Mouse (Mus musculus) embryo, embryonic 10.5 days (tissue): ENCODE results near the gene Spn.

Experiments
- DNase-seq: peaks from one replicate; pipeline ENCODE4 v3.0.0-alpha.2; 2015; ENCODE audit warnings: low spot score

Spn gene

GRCm38 (mm10) chr7:127140623-127141404, 3.2 kb upstream of the Spn start:
- no peak for DNase-seq

DNA sequence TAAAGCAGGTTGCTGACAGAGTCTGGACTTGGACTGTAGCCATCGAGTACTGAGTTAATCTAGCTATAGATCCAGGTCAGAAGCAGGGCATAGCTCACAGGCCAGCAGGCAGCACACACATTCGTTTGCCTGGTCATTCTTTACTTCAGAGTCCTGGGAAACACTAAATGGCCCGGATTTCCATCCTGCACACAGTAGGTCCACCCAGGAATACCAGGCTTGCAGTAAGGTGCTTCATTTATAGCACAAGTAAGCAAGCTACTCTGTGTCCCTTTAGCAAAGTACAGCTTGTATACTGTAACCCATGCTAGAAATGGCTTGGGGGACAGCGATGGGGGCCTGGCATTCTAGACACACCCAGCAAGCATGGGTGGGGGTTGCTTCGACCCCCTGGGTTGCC, 1.9 kb upstream of the Spn start:
- DNase-seq: no peak

DNA sequence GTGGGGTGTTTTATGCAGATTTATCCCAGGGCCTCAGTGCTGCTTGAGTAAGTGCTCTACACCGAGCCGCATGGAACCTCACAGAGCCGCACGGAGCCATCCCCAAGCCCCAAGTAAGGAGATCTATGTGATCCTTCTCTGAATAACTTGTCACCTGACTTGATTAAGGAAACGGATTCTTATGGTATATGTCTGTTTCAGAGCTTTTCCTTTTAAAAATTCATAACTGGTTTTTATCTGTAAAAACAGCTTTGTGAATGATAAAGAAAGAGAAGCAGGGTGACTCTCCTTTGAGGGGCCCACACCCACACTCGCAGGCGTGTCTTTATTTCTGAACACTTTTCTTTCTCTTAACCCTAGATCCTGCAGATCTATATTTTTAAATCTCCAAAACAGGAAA, 1.5 kb upstream of the Spn start:
- DNase-seq: no peak

GRCm38 (mm10) chr7:127136181-127137071, 1.2 kb downstream of the Spn start:
- DNase-seq: no peak

DNA sequence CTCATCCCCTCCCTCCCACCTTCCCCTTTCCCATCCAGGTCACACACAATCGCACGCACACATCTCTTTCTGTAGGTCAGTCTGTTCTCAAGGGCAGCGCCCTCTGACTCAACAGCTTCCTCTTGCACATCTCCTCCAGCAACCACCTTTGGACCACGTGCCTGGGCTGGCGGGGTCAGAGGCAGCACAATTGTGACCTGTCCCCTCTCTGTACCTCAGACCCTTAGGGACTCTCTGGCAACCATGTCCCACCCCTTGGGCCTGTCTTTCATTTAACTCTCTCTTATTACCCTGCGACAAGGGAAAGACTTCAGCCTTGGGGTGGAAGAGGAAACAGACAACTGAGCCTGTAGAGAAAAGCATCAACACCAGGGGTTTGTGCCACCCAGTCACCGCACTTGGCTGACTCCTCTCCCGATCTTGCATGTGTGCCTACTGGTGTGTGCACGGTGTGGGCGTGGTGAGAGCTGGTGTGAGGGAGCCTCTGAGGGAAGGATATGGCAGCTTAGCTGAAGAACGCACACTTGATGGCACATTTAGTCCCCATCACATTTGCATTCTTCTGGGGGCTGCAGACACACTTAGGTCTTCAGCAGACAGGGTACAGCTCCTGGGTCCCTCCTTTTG, 2.7 kb downstream of the Spn start:
- no peak for DNase-seq

GRCm38 (mm10) chr7:127133125-127133524, 4.5 kb downstream of the Spn start:
- no peak for DNase-seq

- DNase-seq: peak; percentile 51
These were observed 8.0 kb downstream of the Spn start for GRCm38 (mm10) chr7:127129638-127130037.

DNA sequence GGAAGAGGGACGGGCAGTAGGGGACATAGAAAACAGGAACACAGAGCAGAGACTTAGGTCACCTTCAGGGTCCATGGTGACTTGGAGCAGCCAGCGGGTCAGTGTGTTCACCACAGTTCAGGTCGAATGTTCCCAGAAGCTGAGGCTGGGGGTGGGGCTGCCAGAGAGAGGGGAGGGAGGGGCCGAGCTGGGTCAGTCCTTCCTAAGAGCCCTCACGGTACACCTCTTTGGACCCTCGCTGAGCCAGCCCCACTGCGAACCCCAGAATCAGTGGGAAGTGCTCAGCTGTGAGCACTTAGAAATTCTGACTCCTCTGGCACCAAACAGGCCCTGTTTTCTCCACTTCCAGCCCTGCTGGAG, 15.7 kb downstream of the Spn start, which contains the start of gene Qprt:
Gene Qprt, minus strand, starts transcription at position 316 of the 360 bp plus-strand sequence.
- peak; percentile 36 for DNase-seq

DNA sequence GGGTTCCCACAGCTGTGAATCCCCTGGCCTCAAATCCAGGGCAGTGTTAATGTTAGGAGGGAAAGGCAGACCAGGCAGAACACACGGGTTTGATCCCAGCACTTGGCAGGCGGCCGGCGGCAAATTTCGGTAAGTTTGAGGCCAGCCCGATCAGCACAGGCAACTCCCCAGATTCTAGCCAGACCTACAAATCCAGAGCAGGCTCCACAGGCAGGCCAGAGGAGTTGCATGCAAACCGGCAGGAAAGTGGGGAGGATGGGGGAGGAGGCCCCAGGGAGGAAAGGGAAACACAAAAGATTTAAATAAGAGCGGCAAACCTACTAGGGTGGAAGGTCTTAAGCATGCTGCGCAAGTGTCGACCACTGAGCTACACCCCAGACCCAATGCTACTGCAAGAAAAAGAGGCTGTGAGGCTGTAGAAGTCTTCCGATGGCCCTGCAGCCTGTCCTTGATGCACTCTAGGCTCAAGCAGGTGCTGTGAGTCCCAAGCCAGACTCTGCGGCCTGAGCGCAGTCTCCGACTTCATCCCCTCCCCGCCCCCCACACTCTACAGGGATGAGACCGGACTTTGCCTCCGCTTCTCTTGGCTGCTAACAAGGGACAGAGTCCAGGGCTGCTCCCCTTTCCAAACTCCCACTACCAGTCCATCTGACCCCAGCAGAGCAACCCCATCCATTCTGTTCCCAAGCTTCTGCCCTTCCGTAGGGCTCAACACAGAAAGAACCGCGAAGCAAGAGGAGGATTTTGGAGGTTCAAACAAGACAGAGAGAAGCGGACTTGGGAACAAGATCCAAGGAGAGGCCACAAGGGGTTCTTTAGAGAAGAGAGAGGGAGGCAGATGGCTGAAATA, 16.3 kb downstream of the Spn start:
- DNase-seq: peak; percentile 58

DNA sequence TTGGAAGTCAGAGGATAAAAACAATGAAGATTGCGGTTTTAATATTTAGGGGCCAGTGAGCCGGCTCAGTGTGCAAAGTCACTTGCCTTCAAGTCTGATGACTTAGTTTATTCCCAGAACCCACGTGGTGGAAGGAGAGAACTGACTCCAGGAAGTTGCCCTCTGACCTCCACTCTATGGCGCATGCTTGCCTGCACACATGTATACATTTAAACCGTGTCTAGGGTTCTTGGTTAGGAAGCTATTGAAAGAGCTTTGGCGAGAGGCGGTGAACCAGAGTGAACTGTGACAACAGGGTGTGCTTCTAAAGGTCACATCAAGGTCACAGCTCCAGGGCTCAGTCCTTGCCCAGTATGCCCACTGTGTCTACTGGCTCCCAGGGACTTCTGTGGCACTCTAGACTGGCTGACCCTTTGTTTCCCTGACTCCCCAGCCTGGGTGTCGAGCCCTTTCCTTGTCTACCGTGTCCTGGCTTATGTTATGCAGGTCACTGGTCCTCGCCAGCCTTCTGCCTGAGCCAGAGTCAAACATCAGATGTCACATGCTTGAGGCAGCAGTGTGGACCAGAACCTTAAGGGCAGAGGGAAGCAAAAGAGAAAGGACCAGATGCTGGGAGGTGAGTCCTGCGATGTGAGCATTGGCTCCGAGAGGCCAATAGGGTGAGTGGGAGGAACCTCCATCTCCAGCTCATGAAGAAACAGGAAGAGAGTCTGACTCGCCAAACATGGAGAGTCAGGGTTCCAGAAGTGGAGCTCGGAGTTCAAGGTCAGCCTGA, 18.8 kb downstream of the Spn start:
- DNase-seq: peak; percentile 61

DNA sequence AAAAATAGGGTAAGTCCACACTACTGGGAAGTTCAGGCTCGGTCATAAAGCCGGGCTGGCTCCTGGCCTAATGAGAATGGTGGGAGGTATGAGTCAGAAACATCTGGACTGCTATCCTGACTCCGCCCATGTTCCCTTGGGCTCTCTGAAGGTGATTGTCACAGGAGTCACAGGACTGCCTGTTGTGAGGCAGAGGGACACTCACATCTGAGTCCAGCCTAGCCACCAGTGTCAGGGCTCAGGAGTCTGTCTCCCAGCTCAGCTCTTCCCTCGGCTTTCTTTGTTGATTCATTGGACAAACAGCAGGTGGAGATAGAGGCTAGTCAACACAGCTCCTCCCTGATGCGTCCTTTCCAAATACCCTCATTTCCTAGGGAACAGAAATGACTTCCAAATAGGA, 19.7 kb downstream of the Spn start:
- DNase-seq: peak; percentile 59

- no peak for DNase-seq
These were observed 21.2 kb downstream of the Spn start for GRCm38 (mm10) chr7:127116331-127116935.

GRCm38 (mm10) chr7:127114920-127115319, 22.7 kb downstream of the Spn start:
- DNase-seq: no peak

DNA sequence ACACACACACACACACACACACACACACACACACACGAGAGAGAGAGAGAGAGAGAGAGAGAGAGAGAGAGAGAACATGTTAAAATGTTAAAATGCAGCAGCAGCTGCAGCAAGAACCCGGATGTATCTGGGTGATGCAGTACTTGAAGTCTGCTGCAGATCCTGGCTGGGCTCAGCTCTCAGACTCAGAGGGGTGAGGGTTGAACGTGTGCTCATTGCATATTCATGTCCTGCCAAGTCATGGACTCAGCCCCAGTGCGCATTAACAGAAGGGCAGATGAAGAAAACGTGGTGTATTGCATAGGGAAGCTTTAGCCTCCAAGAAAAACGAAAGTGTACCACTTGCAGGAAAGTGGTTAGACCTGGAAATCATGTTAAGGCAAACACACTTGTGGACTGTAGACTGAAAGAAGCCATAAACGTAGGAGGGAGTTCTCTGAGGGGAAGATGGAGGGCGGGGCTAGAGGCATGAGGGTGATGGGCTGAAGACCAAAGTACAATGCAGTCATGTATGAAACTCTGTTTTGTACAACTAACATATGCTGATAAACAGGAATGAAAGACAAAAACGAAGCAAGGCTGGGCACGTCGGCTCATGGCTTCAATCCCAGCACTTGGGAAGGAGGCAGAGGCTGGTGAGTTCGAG, 23.9 kb downstream of the Spn start:
- DNase-seq: no peak

DNA sequence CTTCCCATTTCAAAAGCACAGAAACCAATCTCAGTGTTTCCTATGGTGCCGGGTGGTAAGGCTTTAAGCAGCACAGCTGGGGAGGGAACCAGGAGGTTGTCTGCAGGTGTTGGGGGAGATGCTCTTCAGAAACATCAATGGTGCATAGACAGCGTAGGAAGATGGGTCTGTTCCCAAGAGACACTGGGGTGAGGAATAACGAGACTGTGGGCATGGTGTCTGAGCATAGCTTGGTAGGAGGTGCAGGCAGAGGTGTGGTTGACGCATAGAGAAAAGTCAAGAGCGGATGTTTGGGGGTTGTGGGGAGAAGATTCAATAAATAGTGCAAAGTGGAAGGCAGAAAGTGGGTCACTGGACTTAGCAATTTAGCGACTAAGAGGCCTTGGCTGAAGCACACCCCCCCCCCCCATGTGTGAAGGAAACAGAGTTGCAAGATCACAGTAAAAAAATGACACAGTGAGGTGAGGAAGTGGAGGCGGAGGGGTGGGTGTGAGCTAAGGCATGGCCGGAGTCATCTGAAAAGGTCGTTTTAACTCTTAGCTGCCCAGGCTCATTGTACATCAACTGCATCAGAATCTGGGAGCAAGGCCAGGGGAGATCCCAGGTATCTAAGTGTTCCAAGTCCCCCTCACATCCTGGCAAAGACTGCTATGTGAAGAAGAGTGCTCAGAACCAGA, 24.6 kb downstream of the Spn start:
- no peak for DNase-seq

DNA sequence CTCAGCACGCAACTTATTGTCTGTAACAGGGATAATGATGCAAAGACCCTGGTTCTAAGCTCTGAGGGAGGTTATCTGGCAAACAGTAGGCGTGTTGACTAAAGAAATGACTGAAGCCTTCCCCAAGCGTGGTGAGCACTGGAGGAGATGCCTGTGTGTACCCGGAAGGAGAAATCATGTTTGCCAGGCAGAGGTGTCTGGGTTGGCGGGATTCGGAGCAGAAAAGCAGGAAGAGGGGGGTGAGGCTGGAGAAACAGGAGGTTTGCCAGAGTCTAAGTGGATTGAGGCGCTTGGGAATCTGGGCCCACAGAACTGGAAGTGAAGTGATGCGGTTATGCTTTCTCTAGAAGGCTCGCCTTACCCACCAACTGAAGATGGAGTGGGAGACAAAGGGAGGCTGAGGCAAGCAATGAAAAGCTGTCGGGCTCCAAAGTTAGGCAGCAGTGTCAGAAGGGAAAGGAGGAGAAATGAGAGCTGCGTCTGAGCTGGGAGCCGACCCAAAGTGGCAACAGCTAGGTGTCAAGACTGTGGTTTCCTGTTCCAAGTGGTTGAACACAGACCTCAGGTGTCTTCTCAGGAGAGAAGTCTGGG, 25.3 kb downstream of the Spn start:
- no peak for DNase-seq

GRCm38 (mm10) chr7:127111461-127111860, 26.2 kb downstream of the Spn start:
- DNase-seq: peak; percentile 71

DNA sequence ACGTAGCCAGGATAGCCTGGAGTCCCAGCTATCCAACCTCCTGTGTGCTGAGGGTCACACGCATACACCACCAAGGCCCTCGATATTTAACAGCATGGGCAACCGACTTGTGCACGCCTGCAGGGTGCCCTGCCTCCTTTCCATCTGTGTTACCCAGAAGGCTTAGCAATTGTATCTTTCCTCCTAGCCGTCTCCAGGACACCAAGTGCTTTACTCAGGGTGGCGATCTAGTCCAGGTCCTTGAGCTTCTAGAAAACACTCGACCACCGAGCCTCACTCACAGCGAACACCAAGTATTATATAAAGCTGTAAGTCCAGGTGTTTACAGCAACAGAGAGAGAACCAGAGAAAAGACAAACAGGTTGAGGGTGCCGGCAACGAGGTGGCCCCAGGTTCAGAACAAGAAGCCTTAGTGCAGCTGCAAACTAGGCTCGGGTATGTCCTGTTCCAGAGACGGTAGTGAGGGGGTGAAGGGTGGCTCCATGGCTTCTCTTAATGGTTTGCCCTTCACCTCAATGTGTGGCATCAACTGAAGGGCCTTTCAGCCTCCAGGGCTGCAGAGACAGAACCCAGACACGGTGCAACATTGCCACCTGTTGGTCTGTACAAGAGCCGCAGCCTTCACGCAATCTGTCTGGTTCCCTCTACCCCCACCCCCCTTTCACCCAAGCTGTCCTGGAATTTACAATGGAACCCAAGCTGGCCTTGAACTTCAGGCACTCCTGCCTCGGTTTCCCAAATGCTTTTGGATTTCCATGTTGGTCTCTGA, 27.2 kb downstream of the Spn start:
- DNase-seq: peak; percentile 90
